Mouse (Mus musculus) hindbrain, embryonic 16.5 days (tissue): ENCODE data around the gene Ccm2l. TPM values are rescaled to one million over a fixed set of nuclear protein-coding genes. Genes with fewer than 3 reads are reported as not detected.

Experiments used
- ATAC-seq: fragments of 200-750 bp; cut with Nextera tagmentation; 2 replicates; pipeline ENCODE4 v1.8.0; 2017; ENCODE audit warnings: moderate TSS enrichment, moderate library complexity
- H3K27ac ChIP-seq: fragments of 300-500 bp; sonication (generic); 2 replicates; pipeline ENCODE4 v1.5.1; 2014; ENCODE audit warnings: low read depth, mild to moderate bottlenecking, control low read depth, low read length, moderate library complexity
- H3K27me3 ChIP-seq: fragments of 300-500 bp; sonication (generic); replicated peaks from 2 replicates; pipeline ENCODE4 v1.6.1; 2014; ENCODE audit warnings: low read length; ENCODE audit not compliant: control insufficient read depth, insufficient read depth
- H3K36me3 ChIP-seq: fragments of 300-500 bp; sonication (generic); 2 replicates; pipeline ENCODE4 v1.6.1; 2014; ENCODE audit warnings: mild to moderate bottlenecking, low read length, moderate library complexity, mixed read lengths; ENCODE audit not compliant: control insufficient read depth, insufficient read depth
- H3K4me1 ChIP-seq: fragments of 300-500 bp; sonication (generic); 2 replicates; pipeline ENCODE4 v1.6.1; 2014; ENCODE audit warnings: low read depth, low read length; ENCODE audit not compliant: control insufficient read depth, insufficient read depth
- H3K4me2 ChIP-seq: fragments of 300-500 bp; sonication (generic); 2 replicates; pipeline ENCODE4 v1.6.1; 2014; ENCODE audit warnings: mild to moderate bottlenecking, low read length, control low read depth, moderate library complexity
- H3K4me3 ChIP-seq: fragments of 300-500 bp; sonication (generic); 2 replicates; pipeline ENCODE4 v1.5.1; 2014; ENCODE audit warnings: mild to moderate bottlenecking, low read length, control low read depth, moderate library complexity
- H3K9ac ChIP-seq: fragments of 300-500 bp; sonication (generic); 2 replicates; pipeline ENCODE4 v1.6.1; 2014; ENCODE audit warnings: low read depth, mild to moderate bottlenecking, control low read depth, low read length, moderate library complexity
- H3K9me3 ChIP-seq: fragments of 300-500 bp; sonication (generic); 2 replicates; pipeline ENCODE4 v1.6.1; 2014; ENCODE audit warnings: mild to moderate bottlenecking, low read length, moderate library complexity; ENCODE audit not compliant: control insufficient read depth
- WGBS: fragments of 180-500 bp; shearing (Covaris S2); extraction: QIAGEN DNeasy Blood & Tissue Kit; methylation state at CpG from one replicate; pipeline ENCODE4 v1.1.7; 2014; 5-methylcytosine and 5-hydroxymethylcytosine counted together
- polyA plus RNA-seq: library from polyadenylated mRNA; unstranded; fragments of >200 nt; fragmentation: Nextera tagmentation; extraction: Ambion mirVana; gene quantifications from 2 replicates; pipeline ENCODE4 v1.2.1, GENCODE M21; 2015

Gene Ccm2l
- polyA plus RNA-seq, 1 experiment from 2014 or later = 0.58 TPM

- Histone ChIP-seq H3K4me3 (peak overlapping the region; percentile 52), H3K9me3 (no peaks in the 10 kb centered on the region), H3K27ac (no peak overlapping the region), H3K9ac (no peak overlapping the region), H3K36me3 (no peaks in the 10 kb centered on the region), H3K4me2 (peak overlapping the region; percentile 90), H3K27me3 (peaks cover 20% of the 10 kb centered on the region), H3K4me1 (peaks cover 5% of the 10 kb centered on the region)
- ATAC-seq = no peak
- WGBS = 5% methylated on average over 15 of the region's 15 CpGs
These were observed 42.0 kb downstream of the Ccm2l start for GRCm38 (mm10) chr2:153107802-153108201.

- H3K9ac ChIP-seq = peak within 1 kb of the TSS; percentile 68
- WGBS = 4% methylated on average over 51 of the region's 52 CpGs
- ATAC-seq = peak; percentile 56
- no peak within 1 kb of the TSS for H3K27ac ChIP-seq
- H3K9me3 ChIP-seq = no peaks in the 10 kb centered on the region
- no peaks in the 10 kb centered on the region for H3K36me3 ChIP-seq
- peaks cover 5% of the 10 kb centered on the region for H3K4me1 ChIP-seq
- peak within 1 kb of the TSS; percentile 90 for H3K4me2 ChIP-seq
- peaks cover 20% of the 10 kb centered on the region for H3K27me3 ChIP-seq
- peak within 1 kb of the TSS; percentile 52 for H3K4me3 ChIP-seq
These were observed 42.8 kb downstream of the Ccm2l start, which contains the start of gene Hck for GRCm38 (mm10) chr2:153108313-153109264. Hck (plus strand) TSS chr2:153108468.

- peaks cover 20% of the 10 kb centered on the region for H3K27me3 ChIP-seq
- no peak overlapping the region for H3K4me3 ChIP-seq
- H3K9me3 ChIP-seq = no peaks in the 10 kb centered on the region
- WGBS = 76% methylated on average over 7 of the region's 7 CpGs
- H3K36me3 ChIP-seq = no peaks in the 10 kb centered on the region
- no peak overlapping the region for H3K4me2 ChIP-seq
- peaks cover 5% of the 10 kb centered on the region for H3K4me1 ChIP-seq
- no peak overlapping the region for H3K27ac ChIP-seq
- no peak for ATAC-seq
- H3K9ac ChIP-seq = no peak overlapping the region
These were observed 43.8 kb downstream of the Ccm2l start for GRCm38 (mm10) chr2:153109596-153109995.

GRCm38 (mm10) chr2:153111298-153111697, 45.5 kb downstream of the Ccm2l start:
- H3K9ac ChIP-seq = no peak overlapping the region
- no peak overlapping the region for H3K27ac ChIP-seq
- no peak overlapping the region for H3K4me2 ChIP-seq
- no peak overlapping the region for H3K4me3 ChIP-seq
- peaks cover 5% of the 10 kb centered on the region for H3K4me1 ChIP-seq
- ATAC-seq = no peak
- 91% methylated on average over 7 of the region's 7 CpGs for whole genome bisulfite sequencing
- no peaks in the 10 kb centered on the region for H3K36me3 ChIP-seq
- H3K9me3 ChIP-seq = no peaks in the 10 kb centered on the region
- peaks cover 20% of the 10 kb centered on the region for H3K27me3 ChIP-seq

- WGBS = 77% methylated on average over 4 of the region's 4 CpGs
- Histone ChIP-seq H3K4me3 (no peak overlapping the region), H3K27ac (no peak overlapping the region), H3K9me3 (no peaks in the 10 kb centered on the region), H3K9ac (no peak overlapping the region), H3K4me1 (no peaks in the 10 kb centered on the region), H3K27me3 (peaks cover 2% of the 10 kb centered on the region), H3K4me2 (no peak overlapping the region), H3K36me3 (no peaks in the 10 kb centered on the region)
- ATAC-seq = no peak
These were observed 49.9 kb downstream of the Ccm2l start for GRCm38 (mm10) chr2:153115679-153116081.

- Histone ChIP-seq H3K36me3 (no peaks in the 10 kb centered on the region), H3K4me1 (no peaks in the 10 kb centered on the region), H3K9ac (no peak overlapping the region), H3K27me3 (no peaks in the 10 kb centered on the region), H3K27ac (no peak overlapping the region), H3K4me3 (no peak overlapping the region), H3K9me3 (no peaks in the 10 kb centered on the region), H3K4me2 (no peak overlapping the region)
- WGBS = 82% methylated on average over 7 of the region's 7 CpGs
- ATAC-seq = no peak
These were observed 51.3 kb downstream of the Ccm2l start for GRCm38 (mm10) chr2:153117051-153117486.

- Histone ChIP-seq H3K9ac (no peak overlapping the region), H3K9me3 (no peaks in the 10 kb centered on the region), H3K27me3 (no peaks in the 10 kb centered on the region), H3K4me1 (no peaks in the 10 kb centered on the region), H3K4me2 (no peak overlapping the region), H3K4me3 (no peak overlapping the region), H3K27ac (no peak overlapping the region), H3K36me3 (no peaks in the 10 kb centered on the region)
- 87% methylated on average over 6 of the region's 6 CpGs for WGBS
- no peak for ATAC-seq
These were observed 53.7 kb downstream of the Ccm2l start for GRCm38 (mm10) chr2:153119488-153119887.

- Histone ChIP-seq H3K9ac (no peak overlapping the region), H3K4me1 (no peaks in the 10 kb centered on the region), H3K9me3 (no peaks in the 10 kb centered on the region), H3K36me3 (no peaks in the 10 kb centered on the region), H3K27ac (no peak overlapping the region), H3K27me3 (no peaks in the 10 kb centered on the region), H3K4me2 (no peak overlapping the region), H3K4me3 (no peak overlapping the region)
- ATAC-seq = no peak
- 71% methylated on average over 8 of the region's 8 CpGs for WGBS
These were observed 54.4 kb downstream of the Ccm2l start for GRCm38 (mm10) chr2:153120126-153120525.

GRCm38 (mm10) chr2:153121821-153122615, 56.3 kb downstream of the Ccm2l start:
- Histone ChIP-seq H3K36me3 (no peaks in the 10 kb centered on the region), H3K27me3 (no peaks in the 10 kb centered on the region), H3K4me3 (no peak overlapping the region), H3K9ac (no peak overlapping the region), H3K27ac (no peak overlapping the region), H3K9me3 (no peaks in the 10 kb centered on the region), H3K4me1 (no peaks in the 10 kb centered on the region), H3K4me2 (no peak overlapping the region)
- 62% methylated on average over 8 of the region's 8 CpGs for WGBS
- no peak for ATAC-seq
